16 mouse cellular contexts compared by ENCODE assay signal in the genomic region with DNA sequence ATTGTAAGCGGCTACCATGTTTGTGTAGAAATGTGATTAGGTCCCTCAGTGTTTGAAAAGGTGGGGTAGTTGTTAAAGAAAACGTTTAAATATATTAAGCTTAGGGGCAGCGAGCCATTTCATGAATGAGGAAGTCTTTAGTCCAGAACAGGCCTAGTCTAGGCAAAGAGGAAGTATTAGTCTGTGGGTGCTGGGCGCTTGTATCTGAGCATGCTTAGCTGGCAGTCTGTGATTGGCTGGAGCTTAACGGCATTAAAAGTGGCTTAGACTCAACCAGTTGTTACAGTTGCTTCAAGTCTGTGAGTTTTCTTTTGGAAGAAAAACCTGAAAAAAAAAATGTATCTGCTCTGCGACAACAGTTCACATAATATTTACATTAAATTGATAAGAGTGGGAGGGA.
DNase-seq lines count a peak whose midpoint lies in the region; ATAC-seq and TF ChIP-seq lines count a peak whose summit lies in the region.
"Had no signal": no experiment of that assay in that cellular context is flagged by ENCODE, and none has a peak within 500 bp of the region (broad histone marks: within the 10 kb centered on the region; RNA-seq: fewer than 3 reads in every experiment).

No protein-coding gene starts in this region.

- no peak for ATAC-seq in lung, embryonic 14.5 days (ENCODE audit: insufficient read depth)
- ATAC-seq: hindbrain, embryonic 16.5 days had no signal

- WGBS in lung, embryonic 14.5 days = 62% methylated on average over 6 of the region's 6 CpGs

- no peaks in the 10 kb centered on the region for H3K4me1 ChIP-seq in lung, embryonic 14.5 days (ENCODE audit: insufficient read depth)
- peaks cover 5% of the 10 kb centered on the region for H3K4me1 ChIP-seq in bone marrow macrophage, adult 2 months (ENCODE audit: control insufficient read depth, insufficient read depth, low read length)
- H3K4me1 ChIP-seq: neural tube, embryonic 15.5 days had no signal

- H3K9me3 ChIP-seq in lung, embryonic 14.5 days (ENCODE audit: low read depth, low read length) = no peaks in the 10 kb centered on the region
- H3K9me3 ChIP-seq: limb, embryonic 15.5 days; neural tube, embryonic 15.5 days had no signal

- no peak overlapping the region for H3K27ac ChIP-seq in lung, embryonic 14.5 days (ENCODE audit: low read depth)
- H3K27ac ChIP-seq in bone marrow macrophage, adult 2 months (ENCODE audit: insufficient read depth, low read depth, low read length) = 0 out of 2 replicates have a peak overlapping the region, but pooled peaks have one; percentile 19
- H3K27ac ChIP-seq: heart, embryonic 10.5 days; limb, embryonic 15.5 days; neural tube, embryonic 15.5 days had no signal

- TF ChIP-seq CTCF in lung, embryonic 14.5 days (IDR thresholded peaks at IDR 0.05; ENCODE audit: low read depth) = no peak
- TF ChIP-seq CTCF in bone marrow macrophage, adult 2 months (IDR thresholded peaks at IDR 0.05; ENCODE audit: low read depth, low read length) = no peak

- no peak overlapping the region for H3K4me3 ChIP-seq in lung, embryonic 14.5 days (ENCODE audit: low read depth, low read length)
- no peak overlapping the region for H3K4me3 ChIP-seq in bone marrow macrophage, adult 2 months (ENCODE audit: insufficient read depth, low read length)
- H3K4me3 ChIP-seq: heart, embryonic 10.5 days; limb, embryonic 15.5 days; myocyte; neural tube, embryonic 15.5 days had no signal

- TF ChIP-seq POLR2A in bone marrow macrophage, adult 2 months (IDR thresholded peaks at IDR 0.05; ENCODE audit: borderline replicate concordance, low read depth, low read length) = no peak

- peak; percentile 6 for DNase-seq in heart, adult 8-10 months (ENCODE audit: low spot score)
- DNase-seq in heart, postnatal 36 days = no peak
- DNase-seq in lung, embryonic 14.5 days = peak; percentile 26
- no peak for DNase-seq in lung, postnatal 4 days
- DNase-seq in splenic B cell, adult 2 months (ENCODE audit: low read depth, low spot score) = peak; percentile 9
- no peak for DNase-seq in thymus, postnatal 10 days (ENCODE audit: low spot score in 2 of 2)
- no peak for DNase-seq in urinary bladder, postnatal 36 days (ENCODE audit: low spot score in 2 of 2)
- DNase-seq: lung, adult 18-20 months; midbrain, embryonic 14.5 days; right cerebral cortex, postnatal 4 days had no signal

- no peaks in the 10 kb centered on the region for H3K36me3 ChIP-seq in lung, embryonic 14.5 days (ENCODE audit: insufficient read depth)
- no peaks in the 10 kb centered on the region for H3K36me3 ChIP-seq in splenic B cell, adult 2 months (ENCODE audit: control insufficient read depth, insufficient read depth, low read length, poor library complexity, severe bottlenecking)
- H3K36me3 ChIP-seq: heart, embryonic 10.5 days; limb, embryonic 15.5 days; neural tube, embryonic 15.5 days had no signal

- no peak overlapping the region for H3K4me2 ChIP-seq in lung, embryonic 14.5 days
- H3K4me2 ChIP-seq: limb, embryonic 15.5 days; neural tube, embryonic 15.5 days had no signal

- intact Hi-C loops in heart, postnatal 36 days (cut with DNase I) = no loop called here

- no peaks in the 10 kb centered on the region for H3K27me3 ChIP-seq in lung, embryonic 14.5 days (ENCODE audit: insufficient read depth, low read length)
- H3K27me3 ChIP-seq in splenic B cell, adult 2 months (ENCODE audit: control insufficient read depth, insufficient read depth, low read length, poor library complexity, severe bottlenecking) = no peaks in the 10 kb centered on the region
- H3K27me3 ChIP-seq: limb, embryonic 15.5 days; neural tube, embryonic 15.5 days had no signal

- no peak overlapping the region for H3K9ac ChIP-seq in lung, embryonic 14.5 days
- H3K9ac ChIP-seq: limb, embryonic 15.5 days; neural tube, embryonic 15.5 days had no signal

Comparison
In these comparisons a context has a peak if more than half of its experiments do, and no peak if none do; other contexts are left out.
1. DNase-seq: peak in heart, adult 8-10 months (single experiment), lung, embryonic 14.5 days (single experiment) and splenic B cell, adult 2 months (single experiment); none in heart, postnatal 36 days (0 of 2), lung, postnatal 4 days (0 of 2), thymus, postnatal 10 days (0 of 2) and urinary bladder, postnatal 36 days (0 of 2).